Mouse (Mus musculus) intestine, embryonic 16.5 days (tissue): ENCODE measurements around the gene Ypel5. TPM values are rescaled to one million over a fixed set of nuclear protein-coding genes. Genes with fewer than 3 reads are reported as not detected.

ENCODE experiments used
- ATAC-seq: fragments of 200-750 bp; cut with Nextera tagmentation; 2 replicates; pipeline ENCODE4 v1.8.0; 2017; ENCODE audit warnings: moderate TSS enrichment, moderate library complexity
- H3K27ac ChIP-seq: fragments of 300-500 bp; sonication (generic); 2 replicates; pipeline ENCODE4 v1.5.1; 2014; ENCODE audit warnings: mild to moderate bottlenecking, low read length
- H3K27me3 ChIP-seq: fragments of 300-500 bp; sonication (generic); replicated peaks from 2 replicates; pipeline ENCODE4 v1.6.1; 2014; ENCODE audit warnings: low read length, control low read depth, mixed read lengths; ENCODE audit not compliant: control insufficient read depth, insufficient read depth
- H3K36me3 ChIP-seq: fragments of 300-500 bp; sonication (generic); 2 replicates; pipeline ENCODE4 v1.6.1; 2014; ENCODE audit warnings: low read length, control low read depth; ENCODE audit not compliant: control insufficient read depth, insufficient read depth
- H3K4me1 ChIP-seq: fragments of 300-500 bp; sonication (generic); 2 replicates; pipeline ENCODE4 v1.6.1; 2014; ENCODE audit warnings: low read length, control low read depth, mixed read lengths; ENCODE audit not compliant: control insufficient read depth, insufficient read depth
- H3K4me2 ChIP-seq: fragments of 300-500 bp; sonication (generic); 2 replicates; pipeline ENCODE4 v1.6.1; 2014; ENCODE audit warnings: low read depth, low read length, control low read depth
- H3K4me3 ChIP-seq: fragments of 300-500 bp; sonication (generic); 2 replicates; pipeline ENCODE4 v1.5.1; 2014; ENCODE audit warnings: mild to moderate bottlenecking, low read length
- H3K9ac ChIP-seq: fragments of 300-500 bp; sonication (generic); 2 replicates; pipeline ENCODE4 v1.6.1; 2014; ENCODE audit warnings: low read depth, low read length
- H3K9me3 ChIP-seq: fragments of 300-500 bp; sonication (generic); 2 replicates; pipeline ENCODE4 v1.6.1; 2016; ENCODE audit warnings: low read length, control low read depth; ENCODE audit not compliant: control insufficient read depth
- WGBS: fragments of 180-500 bp; shearing (Covaris S2); extraction: QIAGEN DNeasy Blood & Tissue Kit; methylation state at CpG from one replicate; pipeline ENCODE4 v1.1.7; 2014; 5-methylcytosine and 5-hydroxymethylcytosine counted together
- polyA plus RNA-seq: library from polyadenylated mRNA; unstranded; fragments of >200 nt; fragmentation: Nextera tagmentation; extraction: Ambion mirVana; gene quantifications from 2 replicates; pipeline ENCODE4 v1.2.1, GENCODE M21; 2015

The Ypel5 gene
- polyA plus RNA-seq, 1 experiment from 2014 or later: 37.4 TPM

DNA sequence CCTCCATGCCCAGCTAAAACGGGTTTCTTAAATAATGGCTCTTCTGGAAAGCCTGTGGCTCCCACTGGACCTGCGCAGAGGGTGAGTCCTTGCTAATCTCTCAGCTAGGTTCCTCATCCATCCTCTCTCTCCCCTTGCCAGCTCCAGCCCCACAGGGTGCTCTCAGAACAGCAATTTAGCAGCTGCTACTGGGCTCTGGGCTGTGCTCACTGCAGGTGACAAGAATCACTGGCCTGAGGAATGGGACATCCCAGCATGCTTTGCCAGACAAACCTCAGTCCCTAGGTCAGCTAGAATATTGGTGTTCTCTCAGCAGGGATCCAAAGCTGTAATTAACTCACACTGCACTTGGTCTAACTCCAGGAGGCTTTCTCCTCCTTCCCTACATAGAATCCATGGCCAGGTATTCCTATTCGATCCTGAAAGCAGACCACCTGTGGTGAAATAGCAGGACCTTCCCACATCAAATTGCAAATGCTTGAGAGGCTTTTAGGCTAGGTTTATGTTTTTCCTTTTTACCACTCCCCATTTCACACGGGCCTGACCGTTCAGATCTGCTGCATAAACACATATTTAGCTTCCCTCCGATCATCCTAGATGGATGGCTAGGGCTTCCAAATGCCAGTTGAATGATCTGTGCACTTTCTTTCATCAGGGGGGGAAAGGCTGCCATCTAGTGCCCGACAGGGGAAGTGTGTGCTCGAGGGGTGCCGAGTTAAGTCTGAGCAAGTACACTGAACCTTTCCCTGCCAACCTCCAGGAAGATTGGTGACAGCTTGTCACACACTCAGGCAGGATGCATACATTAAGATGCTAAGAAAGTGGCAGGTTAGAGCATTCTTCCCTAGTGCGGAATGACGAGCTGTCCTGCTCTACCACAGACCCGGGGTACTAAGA lies 22.6 kb upstream of the Ypel5 start:
- Histone ChIP-seq H3K4me3 (no peak overlapping the region), H3K4me1 (no peaks in the 10 kb centered on the region), H3K36me3 (no peaks in the 10 kb centered on the region), H3K9ac (no peak overlapping the region), H3K27me3 (no peaks in the 10 kb centered on the region), H3K27ac (no peak overlapping the region), H3K9me3 (no peaks in the 10 kb centered on the region), H3K4me2 (no peak overlapping the region)
- WGBS: 16% methylated on average over 12 of the region's 12 CpGs
- no peak; the same call in 1 of the 2 replicates for ATAC-seq

GRCm38 (mm10) chr17:72817574-72817973 lies 18.7 kb upstream of the Ypel5 start:
- no peaks in the 10 kb centered on the region for H3K27me3 ChIP-seq
- no peak overlapping the region for H3K4me3 ChIP-seq

DNA sequence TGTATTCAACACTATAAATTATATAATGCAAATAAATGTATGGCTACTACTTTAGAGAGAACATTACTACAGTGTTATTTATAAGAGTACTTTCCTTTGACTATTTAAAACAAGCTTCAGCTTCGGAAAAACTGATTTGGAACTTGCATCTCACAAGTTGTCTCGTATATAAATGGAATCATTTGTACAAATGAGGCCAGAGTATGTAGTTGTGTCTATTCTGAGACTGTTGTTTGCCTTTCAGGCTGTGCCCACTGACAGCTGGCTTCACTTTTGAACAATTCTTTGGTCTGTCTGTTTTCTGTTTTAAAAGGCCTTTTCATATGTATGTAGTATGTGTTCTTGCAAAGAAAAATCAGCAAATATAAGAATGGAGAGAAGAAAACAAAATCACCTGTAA lies 16.5 kb upstream of the Ypel5 start:
- no peak for ATAC-seq
- H3K9me3 ChIP-seq: no peaks in the 10 kb centered on the region
- H3K27ac ChIP-seq: no peak overlapping the region
- H3K9ac ChIP-seq: no peak overlapping the region
- H3K27me3 ChIP-seq: no peaks in the 10 kb centered on the region
- WGBS: 69% methylated on average over 2 of the region's 2 CpGs
- no peak overlapping the region for H3K4me2 ChIP-seq
- no peaks in the 10 kb centered on the region for H3K4me1 ChIP-seq
- H3K4me3 ChIP-seq: no peak overlapping the region
- no peaks in the 10 kb centered on the region for H3K36me3 ChIP-seq

More at GRCm38 (mm10) chr17:72817574-72817973, 18.7 kb upstream of the Ypel5 start:
- Histone ChIP-seq H3K9me3 (no peaks in the 10 kb centered on the region), H3K27ac (no peak overlapping the region), H3K4me1 (no peaks in the 10 kb centered on the region), H3K36me3 (no peaks in the 10 kb centered on the region), H3K9ac (no peak overlapping the region), H3K4me2 (no peak overlapping the region)
- WGBS: 74% methylated on average over 5 of the region's 5 CpGs
- ATAC-seq: no peak

- WGBS: 49% methylated on average over 4 of the region's 4 CpGs
- Histone ChIP-seq H3K9ac (no peak overlapping the region), H3K27me3 (no peaks in the 10 kb centered on the region), H3K4me3 (no peak overlapping the region), H3K4me1 (no peaks in the 10 kb centered on the region), H3K36me3 (no peaks in the 10 kb centered on the region), H3K4me2 (no peak overlapping the region), H3K27ac (no peak overlapping the region), H3K9me3 (no peaks in the 10 kb centered on the region)
- no peak for ATAC-seq
Measured at GRCm38 (mm10) chr17:72820425-72820824, 15.8 kb upstream of the Ypel5 start.

DNA sequence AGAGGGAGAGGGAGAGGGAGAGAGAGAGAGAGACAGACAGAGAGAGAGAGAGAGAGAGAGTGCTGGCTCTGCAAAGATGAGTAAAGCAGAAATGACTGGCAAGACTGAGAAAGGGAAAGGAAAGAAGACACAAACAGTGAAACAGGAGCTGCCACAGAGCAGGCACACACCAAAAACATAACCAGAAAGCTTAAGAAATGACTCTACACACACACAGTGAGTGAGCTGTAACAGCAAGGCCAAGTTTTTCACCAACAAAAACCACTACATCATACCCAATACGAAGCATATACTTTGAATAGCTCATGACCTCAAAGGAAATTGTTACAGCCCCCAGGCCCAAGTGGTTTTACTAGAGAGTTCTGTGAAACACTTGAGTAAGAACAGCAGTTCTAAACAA lies 14.3 kb upstream of the Ypel5 start:
- H3K36me3 ChIP-seq: no peaks in the 10 kb centered on the region
- ATAC-seq: no peak
- no peaks in the 10 kb centered on the region for H3K4me1 ChIP-seq
- H3K27me3 ChIP-seq: no peaks in the 10 kb centered on the region
- WGBS: 53% methylated on average over 1 of the region's 1 CpGs
- no peaks in the 10 kb centered on the region for H3K9me3 ChIP-seq
- no peak overlapping the region for H3K4me3 ChIP-seq
- H3K27ac ChIP-seq: no peak overlapping the region
- H3K4me2 ChIP-seq: no peak overlapping the region
- no peak overlapping the region for H3K9ac ChIP-seq

- 88% methylated on average over 3 of the region's 3 CpGs for WGBS
Measured at GRCm38 (mm10) chr17:72826916-72827534, 9.2 kb upstream of the Ypel5 start.

GRCm38 (mm10) chr17:72828027-72828678 lies 8.1 kb upstream of the Ypel5 start:
- Histone ChIP-seq H3K4me3 (no peak overlapping the region), H3K9me3 (no peaks in the 10 kb centered on the region), H3K36me3 (no peaks in the 10 kb centered on the region), H3K9ac (no peak overlapping the region), H3K4me1 (peaks cover 8% of the 10 kb centered on the region), H3K4me2 (no peak overlapping the region), H3K27ac (peak overlapping the region; percentile 48), H3K27me3 (no peaks in the 10 kb centered on the region)
- 43% methylated on average over 3 of the region's 3 CpGs for WGBS
- ATAC-seq: peak; percentile 97

More at GRCm38 (mm10) chr17:72826916-72827534, 9.2 kb upstream of the Ypel5 start:
- Histone ChIP-seq H3K4me1 (peaks cover 8% of the 10 kb centered on the region), H3K27me3 (no peaks in the 10 kb centered on the region), H3K9ac (no peak overlapping the region), H3K36me3 (no peaks in the 10 kb centered on the region), H3K4me2 (no peak overlapping the region), H3K4me3 (no peak overlapping the region), H3K9me3 (no peaks in the 10 kb centered on the region), H3K27ac (no peak overlapping the region)
- ATAC-seq: no peak

DNA sequence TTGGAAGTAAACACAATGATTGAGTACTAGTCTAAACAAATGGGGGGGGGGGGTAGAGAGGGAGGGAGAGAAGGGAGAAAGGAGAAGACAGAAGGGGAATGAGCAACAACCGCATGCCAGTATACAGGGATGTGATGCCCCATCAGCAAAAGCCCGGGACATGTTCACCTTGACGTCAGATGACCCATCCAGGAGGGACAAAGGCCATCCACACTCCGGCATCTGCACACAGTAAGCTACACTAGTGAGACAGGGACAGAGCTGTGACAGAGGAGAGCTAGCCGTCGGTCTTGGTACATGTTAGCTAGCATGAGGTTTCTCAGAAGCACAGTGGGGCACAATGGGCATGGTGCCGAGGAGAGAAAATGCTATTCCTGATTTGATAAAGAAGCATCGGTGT lies 7.6 kb upstream of the Ypel5 start:
- Histone ChIP-seq H3K4me2 (no peak overlapping the region), H3K36me3 (no peaks in the 10 kb centered on the region), H3K27me3 (no peaks in the 10 kb centered on the region), H3K9me3 (no peaks in the 10 kb centered on the region), H3K4me1 (peaks cover 8% of the 10 kb centered on the region), H3K27ac (no peak overlapping the region), H3K4me3 (no peak overlapping the region), H3K9ac (no peak overlapping the region)
- peak; percentile 77 for ATAC-seq
- 62% methylated on average over 8 of the region's 8 CpGs for WGBS

GRCm38 (mm10) chr17:72837140-72837712 lies 973 bp downstream of the Ypel5 start:
- H3K36me3 ChIP-seq: no peaks in the 10 kb centered on the region
- H3K4me3 ChIP-seq: peak overlapping the region; percentile 98
- H3K9me3 ChIP-seq: no peaks in the 10 kb centered on the region
- H3K27me3 ChIP-seq: no peaks in the 10 kb centered on the region
- peak; percentile 57 for ATAC-seq
- H3K9ac ChIP-seq: peak overlapping the region; percentile 97
- peak overlapping the region; percentile 98 for H3K27ac ChIP-seq
- under 1% methylated on average over 67 of the region's 77 CpGs for WGBS
- peak overlapping the region; percentile 62 for H3K4me2 ChIP-seq
- peaks cover 5% of the 10 kb centered on the region; the same call in 1 of the 2 replicates for H3K4me1 ChIP-seq
